Mouse (Mus musculus): Measurements from ENCODE around the gene Ccdc102a. TPM values are rescaled to one million over a fixed set of nuclear protein-coding genes. Genes with fewer than 3 reads are reported as not detected.
"Not testable (repeated sequence)": the region's sequence is repeated elsewhere in the genome, so short reads cannot be mapped to it uniquely, and the experiment has no call there.

Ccdc102a gene
- polyA plus RNA-seq, 1 experiment from 2014 or later: 1.6 TPM

DNA sequence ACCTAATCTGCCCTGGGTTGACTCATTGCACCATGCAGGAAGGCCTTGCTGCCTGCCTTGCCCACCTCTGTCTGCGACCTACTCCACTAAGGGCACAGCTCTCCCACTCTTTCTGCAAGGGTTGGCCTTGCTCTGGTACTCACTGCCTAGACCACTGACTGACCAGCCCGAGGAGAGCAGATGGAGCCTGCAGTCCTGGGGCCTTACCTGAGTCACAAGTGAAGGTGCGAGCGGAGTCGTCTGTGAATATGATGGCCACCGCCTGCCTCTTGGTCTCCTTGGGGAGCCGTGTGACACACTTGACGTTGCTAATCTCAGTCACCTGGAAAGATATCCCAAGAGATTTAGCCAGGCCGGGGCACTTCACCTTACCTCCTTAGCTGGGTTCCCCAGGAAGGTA is 51.0 kb downstream of the Ccdc102a start:
- no peak for ATAC-seq (ENCODE audit: low read depth)
- peaks cover 45% of the 10 kb centered on the region for H3K36me3 ChIP-seq (ENCODE audit: control insufficient read depth, insufficient read depth)
- 78% methylated on average over 9 of the region's 9 CpGs for WGBS (ENCODE audit: insufficient replicate concordance)

DNA sequence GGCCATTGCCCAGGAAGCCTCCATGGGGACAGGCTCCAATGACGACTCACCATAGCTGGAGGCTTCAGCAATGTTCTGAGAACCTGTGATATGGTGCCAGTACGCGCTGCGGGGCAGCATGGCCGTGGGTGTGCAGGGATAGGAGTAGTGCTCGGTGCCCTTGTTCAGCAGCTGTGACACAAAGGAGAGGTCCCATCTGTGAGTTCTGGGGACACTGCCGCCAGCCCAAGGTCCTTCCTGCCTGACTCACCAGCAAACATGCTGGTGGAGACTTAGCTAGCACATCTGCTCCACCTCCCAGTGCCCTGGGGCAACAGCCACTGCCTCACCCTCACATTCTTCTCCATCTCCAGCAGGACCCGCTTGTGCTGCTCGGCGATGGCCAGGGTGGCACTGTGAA is 52.6 kb downstream of the Ccdc102a start:
- Histone ChIP-seq H3K9ac (ENCODE audit: low read depth, low read length) (no peak overlapping the region), H3K36me3 (ENCODE audit: control insufficient read depth, insufficient read depth) (peaks cover 52% of the 10 kb centered on the region), H3K27me3 (ENCODE audit: control insufficient read depth, insufficient read depth, low read depth, low read length) (peaks cover 6% of the 10 kb centered on the region; the same call in 1 of the 2 replicates), H3K4me1 (ENCODE audit: control insufficient read depth, low read depth, low read length) (peaks cover 15% of the 10 kb centered on the region), H3K27ac (ENCODE audit: low read length) (no peak overlapping the region), H3K4me3 (ENCODE audit: low read depth, low read length) (no peak overlapping the region), H3K9me3 (replicated peaks; ENCODE audit: control insufficient read depth, low read length) (no peaks in the 10 kb centered on the region), H3K4me2 (ENCODE audit: low read depth, low read length) (no peak overlapping the region)
- 78% methylated on average over 10 of the region's 10 CpGs for WGBS (ENCODE audit: insufficient replicate concordance)
- ATAC-seq (ENCODE audit: low read depth): no peak

More for the DNA sequence above, 51.0 kb downstream of the Ccdc102a start:
- Histone ChIP-seq H3K4me1 (ENCODE audit: control insufficient read depth, low read depth, low read length) (peaks cover 24% of the 10 kb centered on the region), H3K27ac (ENCODE audit: low read length) (no peak overlapping the region), H3K9me3 (replicated peaks; ENCODE audit: control insufficient read depth, low read length) (no peaks in the 10 kb centered on the region), H3K4me2 (ENCODE audit: low read depth, low read length) (no peak overlapping the region), H3K27me3 (ENCODE audit: control insufficient read depth, insufficient read depth, low read depth, low read length) (peaks cover 17% of the 10 kb centered on the region), H3K4me3 (ENCODE audit: low read depth, low read length) (no peak overlapping the region), H3K9ac (ENCODE audit: low read depth, low read length) (no peak overlapping the region)

DNA sequence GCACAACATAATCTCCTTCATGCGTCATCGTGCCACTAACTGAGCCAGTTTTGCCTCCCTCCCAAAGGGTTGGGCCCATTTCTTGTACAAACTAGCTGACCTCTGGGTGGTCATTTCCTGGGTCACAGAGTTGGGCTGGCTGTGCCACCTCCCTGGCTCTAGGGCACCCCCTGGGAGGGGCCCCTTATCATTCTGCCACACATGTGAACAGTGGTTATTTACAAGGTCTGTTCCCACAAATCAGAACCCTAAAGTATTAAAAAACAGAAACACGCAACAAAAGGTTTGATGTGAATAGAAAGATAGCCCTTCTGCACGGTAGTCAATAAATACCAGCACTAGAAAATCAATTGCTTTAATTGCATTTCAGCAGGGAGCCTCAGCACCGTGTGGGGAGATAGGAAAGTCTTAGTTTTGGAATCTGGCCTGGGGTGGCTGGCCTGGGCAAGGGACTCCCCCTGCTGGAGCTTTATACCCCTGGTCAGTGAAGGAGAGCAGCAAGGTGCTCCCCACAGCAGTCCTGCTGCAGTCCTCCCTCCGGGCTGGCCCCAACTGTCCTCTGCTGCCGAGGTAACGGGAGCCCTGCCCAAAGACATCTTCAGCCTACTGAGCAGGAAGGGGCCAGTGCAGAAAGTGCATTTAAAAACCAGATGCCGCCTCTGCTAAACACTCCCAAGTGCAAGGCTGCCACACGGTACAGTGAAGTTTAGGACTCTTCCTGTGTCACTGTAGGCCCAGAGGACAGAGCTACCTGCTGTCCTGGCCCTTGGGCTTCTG is 53.8 kb downstream of the Ccdc102a start:
- peak; percentile 38; the same call in 1 of the 2 replicates for ATAC-seq (ENCODE audit: low read depth)
- no peak overlapping the region for H3K4me2 ChIP-seq (ENCODE audit: low read depth, low read length)
- no peaks in the 10 kb centered on the region for H3K9me3 ChIP-seq (replicated peaks; ENCODE audit: control insufficient read depth, low read length)
- peaks cover 15% of the 10 kb centered on the region for H3K4me1 ChIP-seq (ENCODE audit: control insufficient read depth, low read depth, low read length)
- WGBS (ENCODE audit: insufficient replicate concordance): 61% methylated on average over 10 of the region's 10 CpGs
- H3K36me3 ChIP-seq (ENCODE audit: control insufficient read depth, insufficient read depth): peaks cover 52% of the 10 kb centered on the region
- no peak overlapping the region for H3K27ac ChIP-seq (ENCODE audit: low read length)
- no peak overlapping the region for H3K4me3 ChIP-seq (ENCODE audit: low read depth, low read length)
- no peaks in the 10 kb centered on the region for H3K27me3 ChIP-seq (ENCODE audit: control insufficient read depth, insufficient read depth, low read depth, low read length)
- H3K9ac ChIP-seq (ENCODE audit: low read depth, low read length): no peak overlapping the region

DNA sequence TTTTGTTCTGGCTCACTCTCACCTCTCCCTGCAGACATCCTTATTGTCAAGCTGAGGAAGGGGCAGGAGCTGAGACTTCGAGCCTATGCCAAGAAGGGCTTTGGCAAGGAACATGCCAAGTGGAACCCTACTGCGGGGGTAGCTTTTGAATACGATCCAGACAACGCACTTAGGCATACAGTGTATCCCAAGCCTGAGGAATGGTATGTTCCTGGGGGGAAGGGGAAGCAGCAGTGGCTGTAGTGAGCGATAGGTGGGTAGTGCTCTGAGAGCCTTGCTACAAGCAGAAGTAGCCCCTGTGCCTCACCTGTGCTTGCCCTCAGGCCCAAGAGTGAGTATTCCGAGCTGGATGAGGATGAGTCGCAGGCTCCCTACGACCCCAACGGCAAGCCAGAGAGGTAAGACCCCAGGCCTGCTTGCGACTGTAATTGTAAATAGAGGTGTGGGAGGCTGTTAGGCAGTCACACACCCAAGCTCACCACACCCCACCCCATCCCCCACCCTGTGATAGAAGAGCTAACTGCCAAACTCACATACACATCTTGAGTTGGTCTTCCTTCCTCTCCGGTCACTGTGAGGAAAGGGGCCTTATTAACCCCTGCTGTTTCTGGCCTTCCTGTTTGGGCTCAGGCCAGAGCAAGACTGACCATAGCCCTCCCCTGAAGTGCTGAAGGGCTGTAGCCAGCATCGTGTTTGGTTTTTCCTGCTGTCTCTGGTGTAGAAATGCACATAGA is 55.2 kb downstream of the Ccdc102a start:
- H3K27me3 ChIP-seq (ENCODE audit: control insufficient read depth, insufficient read depth, low read depth, low read length): no peaks in the 10 kb centered on the region
- WGBS (ENCODE audit: insufficient replicate concordance): 76% methylated on average over 12 of the region's 12 CpGs
- no peak overlapping the region for H3K9ac ChIP-seq (ENCODE audit: low read depth, low read length)
- H3K4me1 ChIP-seq (ENCODE audit: control insufficient read depth, low read depth, low read length): peaks cover 21% of the 10 kb centered on the region
- no peak overlapping the region for H3K4me3 ChIP-seq (ENCODE audit: low read depth, low read length)
- H3K36me3 ChIP-seq (ENCODE audit: control insufficient read depth, insufficient read depth): peaks cover 52% of the 10 kb centered on the region
- ATAC-seq (ENCODE audit: low read depth): no peak
- H3K9me3 ChIP-seq (replicated peaks; ENCODE audit: control insufficient read depth, low read length): no peaks in the 10 kb centered on the region
- H3K4me2 ChIP-seq (ENCODE audit: low read depth, low read length): no peak overlapping the region
- H3K27ac ChIP-seq (ENCODE audit: low read length): 0 out of 2 replicates have a peak overlapping the region, but pooled peaks have one; percentile 2

DNA sequence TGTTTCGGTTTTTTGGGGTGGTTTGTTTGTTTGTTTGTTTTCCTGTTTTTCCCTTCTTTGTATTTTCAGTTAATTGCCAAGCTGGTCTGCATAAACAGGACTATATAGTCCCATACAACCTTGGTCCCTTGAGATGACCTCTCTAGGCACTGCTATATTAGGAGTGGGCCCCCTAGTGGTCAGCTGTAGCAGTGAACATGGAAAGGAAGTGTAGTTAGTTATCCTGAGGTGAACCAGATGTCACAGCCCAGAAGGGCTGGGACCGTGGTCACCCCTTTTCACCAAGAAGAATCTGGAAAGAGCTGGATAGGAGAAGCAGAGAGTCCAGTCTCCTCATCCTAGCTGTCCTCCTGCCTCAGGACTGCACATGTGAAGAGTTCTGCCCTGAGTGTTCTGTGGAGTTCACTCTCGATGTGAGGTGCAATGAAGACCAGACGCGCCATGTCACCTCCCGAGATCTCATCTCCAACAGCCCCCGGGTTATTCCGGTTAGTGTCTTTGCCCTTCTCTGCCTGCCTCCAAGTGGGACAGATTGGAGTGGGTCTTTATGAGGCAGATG is 56.5 kb downstream of the Ccdc102a start:
- Histone ChIP-seq H3K4me3 (ENCODE audit: low read depth, low read length) (no peak overlapping the region), H3K4me1 (ENCODE audit: control insufficient read depth, low read depth, low read length) (peaks cover 23% of the 10 kb centered on the region)

DNA sequence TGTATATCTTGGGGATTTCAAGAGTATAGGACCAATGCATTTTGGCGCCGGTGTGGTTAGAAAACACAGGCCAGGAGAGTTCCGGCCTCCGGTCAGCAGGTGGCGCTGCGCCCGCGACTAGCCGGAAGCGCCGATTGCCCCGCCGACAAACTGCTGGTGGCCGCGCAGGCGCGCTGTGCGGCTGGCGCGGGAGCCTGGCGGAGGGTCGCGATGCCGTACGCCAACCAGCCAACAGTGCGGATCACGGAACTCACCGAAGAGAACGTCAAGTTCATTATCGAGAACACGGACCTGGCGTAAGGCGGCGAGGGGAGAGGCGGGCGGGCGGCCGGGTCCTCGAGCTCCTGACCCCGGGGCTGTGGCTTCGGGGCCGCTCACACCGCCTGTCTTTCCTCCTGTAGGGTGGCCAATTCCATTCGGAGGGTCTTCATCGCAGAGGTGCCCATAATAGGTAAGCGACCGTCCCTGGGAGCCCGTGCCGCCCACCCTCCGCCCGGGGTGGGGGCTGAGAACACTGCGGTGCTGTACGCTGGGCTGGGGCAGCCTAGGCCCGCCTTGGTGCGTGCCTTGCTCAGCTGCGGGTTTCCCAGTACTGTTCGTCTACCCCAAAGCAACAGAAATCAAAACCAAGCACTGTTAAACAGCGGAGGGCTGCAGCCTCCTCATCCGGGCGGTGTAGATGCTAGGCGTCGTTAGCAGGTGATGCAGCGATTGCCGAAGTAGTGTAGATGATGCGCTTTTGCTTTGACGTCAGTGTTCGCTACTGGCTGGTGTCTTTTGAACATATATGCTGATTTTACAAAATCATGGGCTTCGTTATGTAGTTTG is 60.3 kb downstream of the Ccdc102a start, which contains the start of gene Polr2c:
Polr2c (plus strand) TSS at position 105 of the 828 bp plus-strand sequence.
- Histone ChIP-seq H3K9me3 (replicated peaks; ENCODE audit: control insufficient read depth, low read length) (no peaks in the 10 kb centered on the region), H3K4me3 (ENCODE audit: low read depth, low read length) (peak within 1 kb of the TSS; percentile 97), H3K27me3 (ENCODE audit: control insufficient read depth, insufficient read depth, low read depth, low read length) (no peaks in the 10 kb centered on the region), H3K4me1 (ENCODE audit: control insufficient read depth, low read depth, low read length) (peaks cover 10% of the 10 kb centered on the region), H3K36me3 (ENCODE audit: control insufficient read depth, insufficient read depth) (peaks cover 20% of the 10 kb centered on the region), H3K4me2 (ENCODE audit: low read depth, low read length) (peak within 1 kb of the TSS; percentile 72), H3K27ac (ENCODE audit: low read length) (peak within 1 kb of the TSS; percentile 78), H3K9ac (ENCODE audit: low read depth, low read length) (peak within 1 kb of the TSS; percentile 93)
- WGBS (ENCODE audit: insufficient replicate concordance): under 1% methylated on average over 67 of the region's 68 CpGs
- ATAC-seq (ENCODE audit: low read depth): peak; percentile 82

More for the DNA sequence above, 56.5 kb downstream of the Ccdc102a start:
- H3K4me2 ChIP-seq (ENCODE audit: low read depth, low read length): no peak overlapping the region
- peak; percentile 31; the same call in 1 of the 2 replicates for ATAC-seq (ENCODE audit: low read depth)
- no peak overlapping the region for H3K9ac ChIP-seq (ENCODE audit: low read depth, low read length)
- H3K9me3 ChIP-seq (replicated peaks; ENCODE audit: control insufficient read depth, low read length): no peaks in the 10 kb centered on the region
- 64% methylated on average over 8 of the region's 8 CpGs for WGBS (ENCODE audit: insufficient replicate concordance)
- H3K27me3 ChIP-seq (ENCODE audit: control insufficient read depth, insufficient read depth, low read depth, low read length): no peaks in the 10 kb centered on the region
- H3K36me3 ChIP-seq (ENCODE audit: control insufficient read depth, insufficient read depth): peaks cover 43% of the 10 kb centered on the region
- no peak overlapping the region for H3K27ac ChIP-seq (ENCODE audit: low read length)

DNA sequence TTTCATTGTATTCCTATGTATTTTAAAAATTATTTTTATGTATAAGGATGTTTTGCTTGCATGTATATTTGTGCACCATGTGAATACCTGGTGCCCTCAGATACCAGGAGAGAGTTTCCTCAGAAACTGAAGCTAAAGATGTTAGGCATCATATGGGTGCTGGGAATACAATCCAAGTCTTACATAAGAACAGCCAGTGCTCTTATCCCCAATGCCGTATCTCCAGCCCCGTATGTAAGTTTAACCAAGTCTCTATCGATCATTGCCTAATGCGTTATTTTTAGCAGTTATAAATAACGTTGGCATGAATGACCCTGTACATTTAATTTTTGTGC is 60.9 kb downstream of the Ccdc102a start:
- Histone ChIP-seq H3K27ac (ENCODE audit: low read length) (no peak overlapping the region), H3K4me1 (ENCODE audit: control insufficient read depth, low read depth, low read length) (peaks cover 8% of the 10 kb centered on the region), H3K9me3 (replicated peaks; ENCODE audit: control insufficient read depth, low read length) (no peaks in the 10 kb centered on the region), H3K27me3 (ENCODE audit: control insufficient read depth, insufficient read depth, low read depth, low read length) (no peaks in the 10 kb centered on the region), H3K36me3 (ENCODE audit: control insufficient read depth, insufficient read depth) (peaks cover 18% of the 10 kb centered on the region), H3K4me2 (ENCODE audit: low read depth, low read length) (peak overlapping the region; percentile 53), H3K4me3 (ENCODE audit: low read depth, low read length) (peak overlapping the region; percentile 97), H3K9ac (ENCODE audit: low read depth, low read length) (peak overlapping the region; percentile 36; the same call in 1 of the 2 replicates)
- 27% methylated on average over 5 of the region's 5 CpGs for WGBS (ENCODE audit: insufficient replicate concordance)
- no peak for ATAC-seq (ENCODE audit: low read depth)

DNA sequence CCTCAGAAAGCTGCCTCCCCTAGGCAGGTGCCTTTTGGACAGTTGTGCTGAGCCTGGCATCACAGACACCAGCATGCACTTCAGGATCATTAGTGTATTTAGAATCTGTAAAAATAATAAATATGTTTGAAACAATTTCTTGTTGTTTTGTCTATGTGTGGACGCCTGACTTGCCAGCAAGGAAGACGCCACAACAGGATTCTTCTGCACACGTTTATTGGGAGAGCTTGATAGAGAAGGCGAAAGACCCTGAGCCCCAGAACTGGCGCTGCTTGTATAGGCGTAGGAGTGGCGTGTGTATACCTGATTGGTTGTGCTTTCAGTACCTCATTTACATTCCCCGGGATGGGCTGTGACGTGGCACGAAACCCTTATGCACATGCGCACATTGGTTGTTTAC is 63.1 kb downstream of the Ccdc102a start:
- not testable (repeated sequence) for H3K4me3 ChIP-seq (ENCODE audit: low read depth, low read length); ATAC-seq (ENCODE audit: low read depth); H3K27me3 ChIP-seq (ENCODE audit: control insufficient read depth, insufficient read depth, low read depth, low read length); H3K9ac ChIP-seq (ENCODE audit: low read depth, low read length); H3K4me1 ChIP-seq (ENCODE audit: control insufficient read depth, low read depth, low read length); H3K9me3 ChIP-seq (replicated peaks; ENCODE audit: control insufficient read depth, low read length); H3K27ac ChIP-seq (ENCODE audit: low read length); H3K4me2 ChIP-seq (ENCODE audit: low read depth, low read length)
- H3K36me3 ChIP-seq (ENCODE audit: control insufficient read depth, insufficient read depth): peaks cover 24% of the 10 kb centered on the region
- WGBS (ENCODE audit: insufficient replicate concordance): 81% methylated on average over 11 of the region's 11 CpGs
